Mouse (Mus musculus): ENCODE results near the gene Dgcr6. TPM values are rescaled to one million over a fixed set of nuclear protein-coding genes. Genes with fewer than 3 reads are reported as not detected.

Gene Dgcr6
- polyA plus RNA-seq, 1 experiment from 2014 or later: 82.8 TPM

DNA sequence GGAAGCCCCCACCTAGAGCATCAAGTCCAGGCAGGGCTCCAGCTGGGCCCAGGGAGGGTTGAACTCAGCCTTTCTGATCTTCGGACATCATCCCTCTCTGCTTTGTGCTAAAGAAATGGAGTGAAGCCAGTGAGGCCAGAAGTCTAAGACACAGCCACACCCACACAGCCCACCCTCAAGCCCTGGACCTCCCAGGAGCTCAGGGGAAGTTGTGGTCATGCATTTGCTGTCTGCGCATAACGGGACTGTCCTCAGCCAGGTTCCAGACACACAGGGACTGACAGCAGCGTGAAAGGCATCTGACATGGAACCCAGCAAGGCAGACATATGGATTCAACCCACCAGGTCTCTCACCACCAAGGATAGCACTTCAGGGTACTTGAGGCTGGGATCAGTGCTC is 63.8 kb downstream of the Dgcr6 start:
- H3K9ac ChIP-seq (ENCODE audit: low read length): no peak overlapping the region
- H3K27me3 ChIP-seq (ENCODE audit: control insufficient read depth, insufficient read depth, low read length): no peaks in the 10 kb centered on the region
- DNase-seq (ENCODE audit: low spot score): no peak
- H3K4me2 ChIP-seq (replicated peaks; ENCODE audit: low read depth): no peak overlapping the region
- 71% methylated on average over 4 of the region's 4 CpGs for whole genome bisulfite sequencing
- no peak overlapping the region for H3K4me3 ChIP-seq (ENCODE audit: low read depth, low read length)
- no peak for TF ChIP-seq EP300 (optimal IDR thresholded peaks at IDR 0.05)
- TF ChIP-seq CTCF (IDR thresholded peaks at IDR 0.05; ENCODE audit: low read depth): no peak
- H3K36me3 ChIP-seq (ENCODE audit: control insufficient read depth, insufficient read depth, low read length): no peaks in the 10 kb centered on the region
- H3K27ac ChIP-seq (replicated peaks): no peak overlapping the region
- H3K4me1 ChIP-seq (replicated peaks; ENCODE audit: control insufficient read depth, insufficient read depth): no peaks in the 10 kb centered on the region
- no peak for ATAC-seq (ENCODE audit: low FRiP score, low TSS enrichment)
- H3K9me3 ChIP-seq (ENCODE audit: control insufficient read depth, low read length): no peaks in the 10 kb centered on the region

DNA sequence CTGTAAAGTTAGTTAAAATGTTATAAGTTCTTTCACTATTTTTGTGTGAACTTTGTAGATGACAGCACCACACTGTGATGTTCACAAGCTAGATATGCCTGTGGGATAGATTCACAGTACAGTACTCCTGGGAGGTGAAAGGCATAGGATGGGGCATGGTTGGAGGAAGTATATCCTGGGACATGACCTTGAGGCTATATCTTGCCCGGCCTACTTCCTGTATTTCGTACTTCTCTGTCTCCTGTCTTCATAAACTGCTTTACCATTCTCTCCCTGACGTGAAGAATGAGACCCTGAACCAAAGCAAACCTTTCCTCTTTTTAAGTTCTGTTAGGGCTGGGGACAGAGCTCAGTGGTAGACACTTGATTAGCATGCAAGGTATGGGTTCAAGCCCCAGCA is 65.6 kb downstream of the Dgcr6 start:
- ATAC-seq (ENCODE audit: low FRiP score, low TSS enrichment) (no peak), DNase-seq (ENCODE audit: low spot score) (no peak)
- no peaks in the 10 kb centered on the region for H3K36me3 ChIP-seq (ENCODE audit: control insufficient read depth, insufficient read depth, low read length)
- WGBS: 71% methylated on average over 3 of the region's 3 CpGs
- no peaks in the 10 kb centered on the region for H3K9me3 ChIP-seq (ENCODE audit: control insufficient read depth, low read length)
- no peak overlapping the region for H3K27ac ChIP-seq (replicated peaks)
- TF ChIP-seq CTCF (IDR thresholded peaks at IDR 0.05; ENCODE audit: low read depth) (no peak), EP300 (optimal IDR thresholded peaks at IDR 0.05) (no peak)
- H3K4me3 ChIP-seq (ENCODE audit: low read depth, low read length): no peak overlapping the region
- no peak overlapping the region for H3K9ac ChIP-seq (ENCODE audit: low read length)
- no peaks in the 10 kb centered on the region for H3K4me1 ChIP-seq (replicated peaks; ENCODE audit: control insufficient read depth, insufficient read depth)
- H3K4me2 ChIP-seq (replicated peaks; ENCODE audit: low read depth): no peak overlapping the region
- H3K27me3 ChIP-seq (ENCODE audit: control insufficient read depth, insufficient read depth, low read length): no peaks in the 10 kb centered on the region

DNA sequence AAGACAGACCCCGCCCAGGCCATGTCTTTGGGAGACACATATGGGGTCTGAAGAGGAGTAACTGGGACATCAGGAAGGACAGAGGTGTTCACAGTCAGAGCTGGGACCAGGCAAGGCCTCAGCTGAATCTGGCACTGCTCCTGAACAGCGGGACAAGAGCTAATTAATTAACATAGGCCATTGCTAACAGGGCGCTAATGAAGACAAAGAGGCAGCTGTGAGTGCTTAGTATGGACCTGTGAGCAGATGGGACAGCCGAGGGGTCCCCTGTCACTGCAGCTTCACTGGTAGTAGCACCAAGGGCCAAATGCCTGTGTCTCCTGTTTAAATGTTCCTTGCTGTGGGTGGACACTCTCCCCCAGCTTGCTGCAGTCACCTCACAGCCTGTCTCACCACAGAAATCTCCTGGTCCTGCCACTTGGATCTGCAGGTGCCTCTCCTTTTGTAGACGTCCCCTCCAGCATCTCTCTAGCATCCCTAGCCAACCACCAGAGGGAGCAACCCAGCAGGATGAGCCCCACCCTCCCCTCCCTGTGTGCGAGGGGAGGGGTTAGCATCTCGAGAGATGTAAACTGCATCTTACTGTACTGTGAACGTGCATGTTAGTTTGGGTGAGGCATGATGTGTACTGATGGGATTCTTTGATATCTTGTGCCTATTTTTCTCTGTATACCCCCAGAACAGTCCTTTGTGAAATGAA is 66.5 kb downstream of the Dgcr6 start:
- H3K9ac ChIP-seq (ENCODE audit: low read length): no peak overlapping the region
- no peaks in the 10 kb centered on the region for H3K4me1 ChIP-seq (replicated peaks; ENCODE audit: control insufficient read depth, insufficient read depth)
- ATAC-seq (ENCODE audit: low FRiP score, low TSS enrichment): 0 out of 2 replicates have a peak, but pooled peaks have one; percentile 31
- 20% methylated on average over 8 of the region's 8 CpGs for WGBS
- no peaks in the 10 kb centered on the region for H3K27me3 ChIP-seq (ENCODE audit: control insufficient read depth, insufficient read depth, low read length)
- no peak overlapping the region for H3K27ac ChIP-seq (replicated peaks)
- H3K4me3 ChIP-seq (ENCODE audit: low read depth, low read length): no peak overlapping the region
- peak; percentile 90 for TF ChIP-seq CTCF (IDR thresholded peaks at IDR 0.05; ENCODE audit: low read depth)
- TF ChIP-seq EP300 (optimal IDR thresholded peaks at IDR 0.05): no peak
- no peak overlapping the region for H3K4me2 ChIP-seq (replicated peaks; ENCODE audit: low read depth)
- no peaks in the 10 kb centered on the region for H3K9me3 ChIP-seq (ENCODE audit: control insufficient read depth, low read length)
- no peaks in the 10 kb centered on the region for H3K36me3 ChIP-seq (ENCODE audit: control insufficient read depth, insufficient read depth, low read length)
- DNase-seq (ENCODE audit: low spot score): peak; percentile 72

Other genes starting within 250 kb of the Dgcr6 start
- not detected in 2 replicates for gene B830017H08Rik, start 219.7 kb upstream of the Dgcr6 start, polyA plus RNA-seq (2015; fragmentation: Nextera tagmentation; extraction: Ambion mirVana)
- 0.63 and 1.3 TPM in 2 replicates for gene Car15, start 214.5 kb upstream of the Dgcr6 start, polyA plus RNA-seq (2015; fragmentation: Nextera tagmentation; extraction: Ambion mirVana)
- gene Gm20518, start 161.2 kb upstream of the Dgcr6 start, polyA plus RNA-seq (2015; fragmentation: Nextera tagmentation; extraction: Ambion mirVana): 0.07 TPM in 1 of 2 replicates, not detected in the other
- gene Tssk1, start 158.6 kb upstream of the Dgcr6 start, polyA plus RNA-seq (2015; fragmentation: Nextera tagmentation; extraction: Ambion mirVana): 0.06 and 0.11 TPM in 2 replicates
- 38.8 and 40.7 TPM in 2 replicates for gene Dgcr2, start 154.3 kb upstream of the Dgcr6 start, polyA plus RNA-seq (2015; fragmentation: Nextera tagmentation; extraction: Ambion mirVana)
- gene Tssk2, start 154.2 kb upstream of the Dgcr6 start, polyA plus RNA-seq (2015; fragmentation: Nextera tagmentation; extraction: Ambion mirVana): 0.07 TPM in 1 of 2 replicates, not detected in the other
- gene Ess2, start 141.5 kb upstream of the Dgcr6 start, polyA plus RNA-seq (2015; fragmentation: Nextera tagmentation; extraction: Ambion mirVana): 15.6 and 17.0 TPM in 2 replicates
- 0.21 and 0.23 TPM in 2 replicates for gene Gsc2, start 137.8 kb upstream of the Dgcr6 start, polyA plus RNA-seq (2015; fragmentation: Nextera tagmentation; extraction: Ambion mirVana)
- gene Slc25a1, start 124.6 kb upstream of the Dgcr6 start, polyA plus RNA-seq (2015; fragmentation: Nextera tagmentation; extraction: Ambion mirVana): 219 and 245 TPM in 2 replicates
- gene Vpreb2, start 72.4 kb upstream of the Dgcr6 start, polyA plus RNA-seq (2015; fragmentation: Nextera tagmentation; extraction: Ambion mirVana): not detected in 2 replicates
- gene Prodh, start 37.3 kb downstream of the Dgcr6 start, polyA plus RNA-seq (2015; fragmentation: Nextera tagmentation; extraction: Ambion mirVana): 9.3 and 10.7 TPM in 2 replicates
- 1.1 TPM in 2 replicates for gene Rtn4r, start 74.8 kb downstream of the Dgcr6 start, polyA plus RNA-seq (2015; fragmentation: Nextera tagmentation; extraction: Ambion mirVana)
- gene Ccdc188, start 165.0 kb downstream of the Dgcr6 start, polyA plus RNA-seq (2015; fragmentation: Nextera tagmentation; extraction: Ambion mirVana): not detected in 2 replicates
- 6.8 and 7.8 TPM in 2 replicates for gene Zdhhc8, start 182.3 kb downstream of the Dgcr6 start, polyA plus RNA-seq (2015; fragmentation: Nextera tagmentation; extraction: Ambion mirVana)
- gene Trmt2a, start 195.8 kb downstream of the Dgcr6 start, polyA plus RNA-seq (2015; fragmentation: Nextera tagmentation; extraction: Ambion mirVana): 35.4 and 39.8 TPM in 2 replicates
- 236 and 273 TPM in 2 replicates for gene Ranbp1, start 195.9 kb downstream of the Dgcr6 start, polyA plus RNA-seq (2015; fragmentation: Nextera tagmentation; extraction: Ambion mirVana)
- 0.67 and 1.8 TPM in 2 replicates for gene Gm49776, start 205.5 kb downstream of the Dgcr6 start, polyA plus RNA-seq (2015; fragmentation: Nextera tagmentation; extraction: Ambion mirVana)
- 8.1 and 8.4 TPM in 2 replicates for gene Dgcr8, start 236.4 kb downstream of the Dgcr6 start, polyA plus RNA-seq (2015; fragmentation: Nextera tagmentation; extraction: Ambion mirVana)